Comparison of ENCODE assay signal across 19 mouse cellular contexts in genomic region chr2:170148828-170149227, GRCm38 (mm10). TPM values are rescaled to one million over a fixed set of nuclear protein-coding genes. Genes with fewer than 3 reads are reported as not detected.
A peak's percentile ranks its signal among the peaks of the same experiment; 100 is the strongest.
DNase-seq lines count a peak whose midpoint lies in the region; ATAC-seq and TF ChIP-seq lines count a peak whose summit lies in the region.
"Had no signal": no experiment of that assay in that cellular context is flagged by ENCODE, and none has a peak within 500 bp of the region (broad histone marks: within the 10 kb centered on the region; RNA-seq: fewer than 3 reads in every experiment).

No protein-coding gene starts in this region.

- intact Hi-C loops in left cerebral cortex, postnatal 10 days (cut with DNase I), result no loop called here

- H3K4me3 ChIP-seq in intestine, postnatal 0 days (ENCODE audit: low read depth, low read length), result no peak overlapping the region
- H3K4me3 ChIP-seq in intestine, embryonic 15.5 days (replicated peaks), result no peak overlapping the region
- H3K4me3 ChIP-seq in liver, embryonic 16.5 days (ENCODE audit: low read depth, low read length), result peak overlapping the region; percentile 67
- no peak overlapping the region for H3K4me3 ChIP-seq in forebrain, embryonic 13.5 days
- H3K4me3 ChIP-seq: embryonic facial prominence, embryonic 15.5 days; hindbrain, embryonic 10.5 days; midbrain, embryonic 12.5 days had no signal

- peak; percentile 35 to 39 for DNase-seq in B cell, adult 2 months
- peak; percentile 29 for DNase-seq in MEL-GATA-1-ER (ENCODE audit: extremely low read depth, low read depth)
- no peak for DNase-seq in left cerebral cortex, postnatal 10 days (ENCODE audit: extremely low spot score in 1 of 2, low spot score in 2 of 2)
- DNase-seq: adrenal gland, postnatal 10 days; cerebellum, adult 8-10 months; embryo, embryonic 11 days; gastrocnemius, postnatal 36 days; kidney, adult 8-10 months; kidney, postnatal 4 days; lung, embryonic 14.5 days had no signal

- H3K4me1 ChIP-seq in intestine, postnatal 0 days (replicated peaks; ENCODE audit: control insufficient read depth, insufficient read depth, low read length), result no peaks in the 10 kb centered on the region
- peaks cover 15% of the 10 kb centered on the region; the same call in 1 of the 2 replicates for H3K4me1 ChIP-seq in intestine, embryonic 15.5 days (replicated peaks)
- peaks cover 54% of the 10 kb centered on the region for H3K4me1 ChIP-seq in liver, embryonic 16.5 days (ENCODE audit: control insufficient read depth, low read depth, low read length)
- H3K4me1 ChIP-seq in forebrain, embryonic 13.5 days, result peaks cover 6% of the 10 kb centered on the region

- no peaks in the 10 kb centered on the region for H3K36me3 ChIP-seq in intestine, postnatal 0 days (ENCODE audit: control insufficient read depth, insufficient read depth)
- H3K36me3 ChIP-seq in intestine, embryonic 15.5 days, result no peaks in the 10 kb centered on the region
- no peaks in the 10 kb centered on the region; the same call in 1 of the 2 replicates for H3K36me3 ChIP-seq in liver, embryonic 16.5 days (ENCODE audit: control insufficient read depth, insufficient read depth)
- H3K36me3 ChIP-seq in forebrain, embryonic 13.5 days (ENCODE audit: poor library complexity, severe bottlenecking), result no peaks in the 10 kb centered on the region
- H3K36me3 ChIP-seq: embryonic facial prominence, embryonic 15.5 days; hindbrain, embryonic 10.5 days; midbrain, embryonic 12.5 days had no signal

- ATAC-seq in intestine, postnatal 0 days, result no peak
- no peak for ATAC-seq in intestine, embryonic 15.5 days
- ATAC-seq in liver, embryonic 16.5 days (ENCODE audit: low read depth), result no peak
- no peak for ATAC-seq in forebrain, embryonic 13.5 days
- ATAC-seq: forebrain, embryonic 14.5 days had no signal

- no peaks in the 10 kb centered on the region for H3K9me3 ChIP-seq in intestine, postnatal 0 days (ENCODE audit: control insufficient read depth)
- no peaks in the 10 kb centered on the region for H3K9me3 ChIP-seq in intestine, embryonic 15.5 days
- H3K9me3 ChIP-seq in liver, embryonic 16.5 days (replicated peaks; ENCODE audit: control insufficient read depth, low read length), result no peaks in the 10 kb centered on the region
- H3K9me3 ChIP-seq in forebrain, embryonic 13.5 days (replicated peaks), result no peaks in the 10 kb centered on the region
- H3K9me3 ChIP-seq: embryonic facial prominence, embryonic 15.5 days; hindbrain, embryonic 10.5 days; midbrain, embryonic 12.5 days had no signal

- 53% methylated on average over 7 of the region's 7 CpGs for WGBS in intestine, postnatal 0 days
- 54% methylated on average over 7 of the region's 7 CpGs for WGBS in intestine, embryonic 15.5 days
- WGBS in liver, embryonic 16.5 days (ENCODE audit: insufficient replicate concordance), result 45% methylated on average over 7 of the region's 7 CpGs
- 80% methylated on average over 7 of the region's 7 CpGs for WGBS in forebrain, embryonic 13.5 days

- H3K4me2 ChIP-seq in intestine, postnatal 0 days (replicated peaks; ENCODE audit: low read depth), result no peak overlapping the region
- no peak overlapping the region for H3K4me2 ChIP-seq in intestine, embryonic 15.5 days (replicated peaks)
- H3K4me2 ChIP-seq in liver, embryonic 16.5 days (ENCODE audit: low read depth, low read length), result peak overlapping the region; percentile 53
- H3K4me2 ChIP-seq in forebrain, embryonic 13.5 days, result no peak overlapping the region
- H3K4me2 ChIP-seq: embryonic facial prominence, embryonic 15.5 days; heart, embryonic 11.5 days; midbrain, embryonic 12.5 days had no signal

- H3K27me3 ChIP-seq in intestine, postnatal 0 days (replicated peaks; ENCODE audit: control insufficient read depth, insufficient read depth, low read length), result no peaks in the 10 kb centered on the region
- H3K27me3 ChIP-seq in intestine, embryonic 15.5 days (replicated peaks), result no peaks in the 10 kb centered on the region
- no peaks in the 10 kb centered on the region for H3K27me3 ChIP-seq in liver, embryonic 16.5 days (ENCODE audit: control insufficient read depth, insufficient read depth, low read depth, low read length)
- peaks cover 12% of the 10 kb centered on the region; the same call in 1 of the 2 replicates for H3K27me3 ChIP-seq in forebrain, embryonic 13.5 days
- H3K27me3 ChIP-seq: embryonic facial prominence, embryonic 15.5 days had no signal

- H3K27ac ChIP-seq in intestine, postnatal 0 days (ENCODE audit: low read depth, low read length), result peak overlapping the region; percentile 24; the same call in 1 of the 2 replicates
- no peak overlapping the region for H3K27ac ChIP-seq in intestine, embryonic 15.5 days
- H3K27ac ChIP-seq in liver, embryonic 16.5 days (ENCODE audit: low read length), result peak overlapping the region; percentile 59
- no peak overlapping the region for H3K27ac ChIP-seq in forebrain, embryonic 13.5 days
- H3K27ac ChIP-seq: hindbrain, embryonic 10.5 days; midbrain, embryonic 12.5 days had no signal

- H3K9ac ChIP-seq in intestine, postnatal 0 days (ENCODE audit: low read depth, low read length), result no peak overlapping the region
- H3K9ac ChIP-seq in intestine, embryonic 15.5 days, result no peak overlapping the region
- H3K9ac ChIP-seq in liver, embryonic 16.5 days (ENCODE audit: low read depth, low read length), result peak overlapping the region; percentile 48
- no peak overlapping the region for H3K9ac ChIP-seq in forebrain, embryonic 13.5 days
- H3K9ac ChIP-seq: embryonic facial prominence, embryonic 15.5 days; lung, embryonic 14.5 days; midbrain, embryonic 12.5 days had no signal

- TF ChIP-seq CTCF in intestine, postnatal 0 days (IDR thresholded peaks at IDR 0.05; ENCODE audit: low read depth), result no peak

RNA-seq across cellular contexts. Expression of gene Zfp217, which starts 0.9 kb away (rescaled TPM):
- polyA plus RNA-seq in intestine, postnatal 0 days (2015; fragmentation: Nextera tagmentation; extraction: Ambion mirVana), result 2.2 TPM in 2 replicates
- polyA plus RNA-seq in intestine, embryonic 15.5 days (2015; fragmentation: Nextera tagmentation; extraction: Ambion mirVana), result 3.3 and 3.7 TPM in 2 replicates
- polyA plus RNA-seq in liver, embryonic 16.5 days (2015; fragmentation: Nextera tagmentation; extraction: Ambion mirVana), result 4.2 and 5.7 TPM in 2 replicates
- polyA plus RNA-seq in forebrain, embryonic 13.5 days (2015; fragmentation: Nextera tagmentation; extraction: Ambion mirVana), result 2.5 and 2.6 TPM in 2 replicates
- 1 to 10 TPM; 4.1 TPM for total RNA-seq in left cerebral cortex, postnatal 10 days (2021)

Comparison
In these comparisons a context has a peak if more than half of its experiments do, and no peak if none do; other contexts are left out.
1. H3K27ac ChIP-seq: peak in intestine, postnatal 0 days (single experiment) and liver, embryonic 16.5 days (single experiment); none in intestine, embryonic 15.5 days (single experiment) and forebrain, embryonic 13.5 days (single experiment).
2. DNase-seq: peak in B cell, adult 2 months (2 of 2) and MEL-GATA-1-ER (single experiment); none in left cerebral cortex, postnatal 10 days (0 of 2).